Mouse (Mus musculus) bone marrow, adult 2 months (tissue): ENCODE measurements around the gene Srpr.

Experiments
- CTCF ChIP-seq: fragments of 200-500 bp; IDR thresholded peaks from 2 replicates; pipeline ENCODE4 v1.5.1; 2011; ENCODE audit warnings: low read length, control low read depth; ENCODE audit not compliant: control insufficient read depth, insufficient read depth
- POLR2A ChIP-seq: fragments of 200-500 bp; IDR thresholded peaks from 2 replicates; pipeline ENCODE4 v1.6.1; 2011; ENCODE audit warnings: low read depth, mild to moderate bottlenecking, control low read depth, low read length, borderline replicate concordance; ENCODE audit not compliant: control insufficient read depth

DNA sequence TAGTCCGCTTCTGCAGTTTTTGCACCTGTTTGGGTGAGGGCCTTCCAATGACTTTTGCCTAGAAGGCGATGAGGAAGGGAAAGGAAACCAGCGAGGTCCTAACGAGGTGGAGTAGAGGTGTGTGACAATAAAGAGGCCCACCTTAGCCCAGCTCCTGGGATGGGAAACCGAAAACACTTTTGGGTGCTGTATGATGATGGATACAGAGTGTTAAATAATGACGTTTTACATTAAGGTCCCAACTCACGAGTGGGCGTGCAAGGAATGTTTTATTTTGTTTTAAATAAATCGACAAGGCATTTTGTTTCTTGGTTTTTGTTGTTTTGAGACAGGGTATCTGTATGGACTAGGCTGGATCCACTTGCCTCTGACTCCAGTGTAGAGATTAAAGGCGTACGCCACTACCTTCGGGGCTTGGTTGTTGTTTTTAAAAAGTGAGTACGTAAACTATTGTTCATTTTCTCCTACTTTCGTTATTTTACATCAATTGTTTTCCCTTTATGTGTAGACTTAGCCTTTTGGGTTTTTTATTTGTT lies 23.8 kb upstream of the Srpr start:
- TF ChIP-seq CTCF (no peak), POLR2A (no peak)
